Mouse (Mus musculus): Measurements from ENCODE around the gene Acsbg2. TPM values are rescaled to one million over a fixed set of nuclear protein-coding genes. Genes with fewer than 3 reads are reported as not detected.
"Not testable (repeated sequence)": the region's sequence is repeated elsewhere in the genome, so short reads cannot be mapped to it uniquely, and the experiment has no call there.

Gene Acsbg2
- polyA plus RNA-seq (2014; fragmentation: Nextera tagmentation; extraction: Ambion mirVana), result not detected in 2 replicates

DNA sequence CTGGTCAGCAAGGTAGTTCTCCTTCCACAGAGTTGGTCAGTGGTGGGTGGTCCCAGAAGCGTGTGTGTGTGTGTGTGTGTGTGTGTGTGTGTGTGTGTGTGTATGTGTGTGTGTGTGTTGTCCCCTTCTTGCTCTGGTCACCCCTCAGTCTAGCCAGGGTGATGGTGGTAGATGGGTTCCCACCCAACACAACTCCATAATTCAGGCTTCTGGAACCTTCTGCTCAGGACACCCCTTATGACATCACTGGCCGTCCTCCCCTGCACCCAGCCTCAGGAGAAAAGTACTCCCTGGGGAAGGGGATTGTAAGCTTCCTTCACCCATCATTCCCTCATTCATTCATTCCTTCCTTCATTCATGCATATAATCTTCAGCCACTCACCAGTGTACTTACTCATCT lies at the start of gene Acsbg2:
Gene Acsbg2 (minus strand): TSS at position 211 of the 400 bp plus-strand sequence.
- H3K4me2 ChIP-seq (ENCODE audit: low read depth, low read length), result no peak within 1 kb of the TSS
- no peak for ATAC-seq (ENCODE audit: low read depth)
- no peaks in the 10 kb centered on the region for H3K27me3 ChIP-seq (ENCODE audit: control insufficient read depth, insufficient read depth, low read length)
- 92% methylated on average over 2 of the region's 2 CpGs for WGBS
- H3K9ac ChIP-seq (replicated peaks; ENCODE audit: low read depth, low read length), result no peak within 1 kb of the TSS
- H3K27ac ChIP-seq (ENCODE audit: low read depth, low read length), result no peak within 1 kb of the TSS
- no peaks in the 10 kb centered on the region for H3K36me3 ChIP-seq (ENCODE audit: control insufficient read depth, insufficient read depth, low read length)
- H3K9me3 ChIP-seq (ENCODE audit: control insufficient read depth, low read length), result no peaks in the 10 kb centered on the region
- H3K4me1 ChIP-seq (ENCODE audit: control insufficient read depth, insufficient read depth, low read length), result no peaks in the 10 kb centered on the region
- no peak within 1 kb of the TSS for H3K4me3 ChIP-seq (ENCODE audit: low read depth, low read length)

DNA sequence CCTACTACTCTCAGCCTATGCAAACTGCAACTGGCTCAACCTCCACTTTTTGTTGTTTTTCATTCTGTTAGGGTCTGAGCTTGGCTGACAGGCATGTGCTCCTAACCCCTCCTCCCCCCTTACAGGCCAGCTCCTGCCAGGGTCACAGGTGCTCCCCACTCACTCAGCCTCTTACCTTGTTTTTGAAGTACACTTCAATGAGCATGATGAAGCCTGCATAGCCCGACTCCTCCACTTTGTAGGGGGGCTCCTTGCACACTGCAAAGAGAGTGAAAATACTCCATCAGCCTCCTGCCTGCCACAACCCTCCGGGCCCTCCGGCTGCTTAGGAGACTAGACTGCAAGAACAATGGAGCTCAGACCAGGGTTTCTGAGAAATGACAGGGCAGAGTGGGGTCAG lies 45.5 kb upstream of the Acsbg2 start:
- WGBS, result 89% methylated on average over 3 of the region's 3 CpGs
- no peak for ATAC-seq (ENCODE audit: low read depth)
- H3K27ac ChIP-seq (ENCODE audit: low read depth, low read length), result no peak overlapping the region
- H3K9ac ChIP-seq (replicated peaks; ENCODE audit: low read depth, low read length), result no peak overlapping the region
- peaks cover 34% of the 10 kb centered on the region for H3K36me3 ChIP-seq (ENCODE audit: control insufficient read depth, insufficient read depth, low read length)
- H3K4me1 ChIP-seq (ENCODE audit: control insufficient read depth, insufficient read depth, low read length), result no peaks in the 10 kb centered on the region
- no peaks in the 10 kb centered on the region for H3K9me3 ChIP-seq (ENCODE audit: control insufficient read depth, low read length)
- no peaks in the 10 kb centered on the region for H3K27me3 ChIP-seq (ENCODE audit: control insufficient read depth, insufficient read depth, low read length)
- H3K4me2 ChIP-seq (ENCODE audit: low read depth, low read length), result no peak overlapping the region
- no peak overlapping the region for H3K4me3 ChIP-seq (ENCODE audit: low read depth, low read length)

DNA sequence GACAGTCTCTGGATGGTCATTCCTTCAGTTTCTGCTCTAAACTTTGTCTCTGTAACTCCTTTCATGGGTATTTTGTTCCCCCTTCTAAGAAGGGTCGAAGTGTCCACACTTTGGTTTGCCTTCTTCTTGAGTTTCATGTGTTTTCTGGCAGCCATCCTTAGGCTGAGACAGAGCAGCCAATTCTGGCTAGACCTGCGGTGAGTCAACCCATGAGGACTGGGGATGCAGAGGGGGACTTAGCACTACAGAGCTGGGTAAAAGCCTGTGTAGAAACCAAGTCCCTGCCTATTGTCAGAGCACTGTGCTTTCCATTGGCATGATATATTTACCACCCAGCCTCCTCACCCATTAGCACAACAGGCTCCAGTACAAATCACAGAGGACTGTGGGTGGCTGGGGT lies 42.9 kb upstream of the Acsbg2 start:
- no peak for ATAC-seq (ENCODE audit: low read depth)
- no peak overlapping the region for H3K9ac ChIP-seq (replicated peaks; ENCODE audit: low read depth, low read length)
- no peak overlapping the region for H3K4me2 ChIP-seq (ENCODE audit: low read depth, low read length)
- no peak overlapping the region for H3K4me3 ChIP-seq (ENCODE audit: low read depth, low read length)
- H3K9me3 ChIP-seq (ENCODE audit: control insufficient read depth, low read length), result no peaks in the 10 kb centered on the region
- peaks cover 34% of the 10 kb centered on the region for H3K36me3 ChIP-seq (ENCODE audit: control insufficient read depth, insufficient read depth, low read length)
- 98% methylated on average over 2 of the region's 2 CpGs for WGBS
- no peaks in the 10 kb centered on the region for H3K27me3 ChIP-seq (ENCODE audit: control insufficient read depth, insufficient read depth, low read length)
- H3K4me1 ChIP-seq (ENCODE audit: control insufficient read depth, insufficient read depth, low read length), result no peaks in the 10 kb centered on the region
- no peak overlapping the region for H3K27ac ChIP-seq (ENCODE audit: low read depth, low read length)

GRCm38 (mm10) chr17:56913444-56913843 lies 39.2 kb upstream of the Acsbg2 start:
- H3K4me2 ChIP-seq (ENCODE audit: low read depth, low read length), result no peak overlapping the region
- H3K9me3 ChIP-seq (ENCODE audit: control insufficient read depth, low read length), result no peaks in the 10 kb centered on the region
- no peak overlapping the region for H3K4me3 ChIP-seq (ENCODE audit: low read depth, low read length)
- no peak overlapping the region for H3K9ac ChIP-seq (replicated peaks; ENCODE audit: low read depth, low read length)
- H3K27ac ChIP-seq (ENCODE audit: low read depth, low read length), result no peak overlapping the region
- ATAC-seq (ENCODE audit: low read depth), result no peak
- H3K27me3 ChIP-seq (ENCODE audit: control insufficient read depth, insufficient read depth, low read length), result no peaks in the 10 kb centered on the region
- peaks cover 12% of the 10 kb centered on the region for H3K36me3 ChIP-seq (ENCODE audit: control insufficient read depth, insufficient read depth, low read length)
- no peaks in the 10 kb centered on the region for H3K4me1 ChIP-seq (ENCODE audit: control insufficient read depth, insufficient read depth, low read length)

DNA sequence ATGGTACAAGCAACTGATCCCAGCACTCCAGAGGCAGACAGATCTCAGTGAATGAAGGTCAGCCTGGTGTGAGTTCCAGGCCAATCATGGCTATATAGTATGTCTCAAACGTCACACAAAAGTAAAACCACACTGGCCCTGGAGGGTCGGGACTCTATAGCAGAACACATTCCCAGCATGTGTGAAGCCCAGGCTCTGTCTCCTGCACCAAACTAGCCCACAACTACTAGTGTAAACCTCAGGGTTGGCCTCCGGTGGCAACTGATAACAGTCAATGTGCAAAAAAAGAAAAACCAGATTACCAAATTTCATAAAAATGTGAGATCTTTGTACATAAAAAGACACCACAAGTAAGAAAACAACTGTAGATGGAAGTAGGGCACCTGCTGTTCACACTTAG lies 38.8 kb upstream of the Acsbg2 start:
- no peak overlapping the region for H3K4me2 ChIP-seq (ENCODE audit: low read depth, low read length)
- H3K4me3 ChIP-seq (ENCODE audit: low read depth, low read length), result no peak overlapping the region
- 95% methylated on average over 3 of the region's 3 CpGs for WGBS
- no peak for ATAC-seq (ENCODE audit: low read depth)
- H3K36me3 ChIP-seq (ENCODE audit: control insufficient read depth, insufficient read depth, low read length), result peaks cover 12% of the 10 kb centered on the region
- H3K27ac ChIP-seq (ENCODE audit: low read depth, low read length), result no peak overlapping the region
- no peak overlapping the region for H3K9ac ChIP-seq (replicated peaks; ENCODE audit: low read depth, low read length)
- H3K9me3 ChIP-seq (ENCODE audit: control insufficient read depth, low read length), result no peaks in the 10 kb centered on the region
- H3K4me1 ChIP-seq (ENCODE audit: control insufficient read depth, insufficient read depth, low read length), result no peaks in the 10 kb centered on the region
- H3K27me3 ChIP-seq (ENCODE audit: control insufficient read depth, insufficient read depth, low read length), result no peaks in the 10 kb centered on the region

DNA sequence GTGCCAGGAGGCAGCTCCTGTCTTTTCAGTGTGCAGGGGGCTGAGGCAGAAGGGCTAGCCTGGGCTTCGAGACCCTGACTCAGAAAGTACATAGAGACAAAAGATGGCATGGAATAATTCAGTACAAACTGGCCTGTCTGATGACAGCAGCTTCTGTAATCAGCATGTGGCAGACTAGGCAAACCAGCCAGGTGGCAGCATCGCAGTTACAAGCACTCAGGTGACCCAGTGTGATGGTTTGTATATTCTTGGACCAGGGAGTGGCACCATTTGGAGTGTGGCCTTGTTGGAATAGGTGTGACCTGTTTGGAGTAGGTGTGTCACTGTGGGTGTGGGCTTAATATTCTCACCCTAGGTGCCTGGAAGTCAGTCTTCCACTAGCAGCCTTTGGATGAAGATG lies 35.5 kb upstream of the Acsbg2 start:
- not testable (repeated sequence) for H3K36me3 ChIP-seq (ENCODE audit: control insufficient read depth, insufficient read depth, low read length); H3K27me3 ChIP-seq (ENCODE audit: control insufficient read depth, insufficient read depth, low read length); H3K9ac ChIP-seq (replicated peaks; ENCODE audit: low read depth, low read length); H3K4me1 ChIP-seq (ENCODE audit: control insufficient read depth, insufficient read depth, low read length); H3K27ac ChIP-seq (ENCODE audit: low read depth, low read length); H3K4me3 ChIP-seq (ENCODE audit: low read depth, low read length); H3K4me2 ChIP-seq (ENCODE audit: low read depth, low read length); ATAC-seq (ENCODE audit: low read depth); H3K9me3 ChIP-seq (ENCODE audit: control insufficient read depth, low read length)
- 91% methylated on average over 2 of the region's 2 CpGs for WGBS

- WGBS, result 87% methylated on average over 9 of the region's 9 CpGs
- H3K36me3 ChIP-seq (ENCODE audit: control insufficient read depth, insufficient read depth, low read length), result peaks cover 10% of the 10 kb centered on the region
- no peak for ATAC-seq (ENCODE audit: low read depth)
- H3K4me2 ChIP-seq (ENCODE audit: low read depth, low read length), result no peak overlapping the region
- no peak overlapping the region for H3K9ac ChIP-seq (replicated peaks; ENCODE audit: low read depth, low read length)
- H3K27ac ChIP-seq (ENCODE audit: low read depth, low read length), result no peak overlapping the region
- H3K4me1 ChIP-seq (ENCODE audit: control insufficient read depth, insufficient read depth, low read length), result no peaks in the 10 kb centered on the region
- H3K27me3 ChIP-seq (ENCODE audit: control insufficient read depth, insufficient read depth, low read length), result no peaks in the 10 kb centered on the region
- no peak overlapping the region for H3K4me3 ChIP-seq (ENCODE audit: low read depth, low read length)
- no peaks in the 10 kb centered on the region for H3K9me3 ChIP-seq (ENCODE audit: control insufficient read depth, low read length)
Measured at GRCm38 (mm10) chr17:56907887-56908286, 33.6 kb upstream of the Acsbg2 start.

DNA sequence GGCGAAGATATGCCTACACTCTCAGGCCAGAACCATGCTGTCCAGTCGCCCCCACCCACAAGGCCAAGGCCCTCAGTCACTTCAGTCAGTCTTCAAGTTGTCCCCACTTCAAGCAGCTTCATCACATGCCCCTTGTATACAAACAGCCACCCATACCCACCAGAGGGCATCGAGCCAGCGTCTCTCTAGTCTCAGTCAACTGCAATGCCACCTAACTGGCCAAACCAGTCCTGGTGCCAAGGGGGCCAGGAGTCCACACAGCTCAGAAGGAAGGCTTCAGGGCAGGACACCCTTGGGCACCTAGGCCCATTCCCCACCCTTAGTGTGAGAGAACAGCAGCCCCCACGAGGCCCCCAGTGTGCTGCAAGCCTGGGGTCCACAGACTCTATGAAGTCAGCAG lies 32.8 kb upstream of the Acsbg2 start:
- H3K27me3 ChIP-seq (ENCODE audit: control insufficient read depth, insufficient read depth, low read length), result no peaks in the 10 kb centered on the region
- no peak overlapping the region for H3K27ac ChIP-seq (ENCODE audit: low read depth, low read length)
- no peaks in the 10 kb centered on the region for H3K9me3 ChIP-seq (ENCODE audit: control insufficient read depth, low read length)

GRCm38 (mm10) chr17:56906166-56906565 lies 31.9 kb upstream of the Acsbg2 start:
- Histone ChIP-seq H3K4me1 (ENCODE audit: control insufficient read depth, insufficient read depth, low read length) (no peaks in the 10 kb centered on the region), H3K36me3 (ENCODE audit: control insufficient read depth, insufficient read depth, low read length) (peaks cover 26% of the 10 kb centered on the region), H3K27me3 (ENCODE audit: control insufficient read depth, insufficient read depth, low read length) (no peaks in the 10 kb centered on the region), H3K4me3 (ENCODE audit: low read depth, low read length) (no peak overlapping the region), H3K4me2 (ENCODE audit: low read depth, low read length) (no peak overlapping the region), H3K9ac (replicated peaks; ENCODE audit: low read depth, low read length) (no peak overlapping the region), H3K9me3 (ENCODE audit: control insufficient read depth, low read length) (no peaks in the 10 kb centered on the region), H3K27ac (ENCODE audit: low read depth, low read length) (no peak overlapping the region)
- ATAC-seq (ENCODE audit: low read depth), result no peak
- WGBS, result 92% methylated on average over 3 of the region's 3 CpGs

More for the DNA sequence above, 32.8 kb upstream of the Acsbg2 start:
- 92% methylated on average over 5 of the region's 5 CpGs for WGBS
- Histone ChIP-seq H3K36me3 (ENCODE audit: control insufficient read depth, insufficient read depth, low read length) (peaks cover 18% of the 10 kb centered on the region), H3K4me2 (ENCODE audit: low read depth, low read length) (no peak overlapping the region), H3K4me1 (ENCODE audit: control insufficient read depth, insufficient read depth, low read length) (no peaks in the 10 kb centered on the region), H3K9ac (replicated peaks; ENCODE audit: low read depth, low read length) (no peak overlapping the region), H3K4me3 (ENCODE audit: low read depth, low read length) (no peak overlapping the region)
- ATAC-seq (ENCODE audit: low read depth), result no peak

DNA sequence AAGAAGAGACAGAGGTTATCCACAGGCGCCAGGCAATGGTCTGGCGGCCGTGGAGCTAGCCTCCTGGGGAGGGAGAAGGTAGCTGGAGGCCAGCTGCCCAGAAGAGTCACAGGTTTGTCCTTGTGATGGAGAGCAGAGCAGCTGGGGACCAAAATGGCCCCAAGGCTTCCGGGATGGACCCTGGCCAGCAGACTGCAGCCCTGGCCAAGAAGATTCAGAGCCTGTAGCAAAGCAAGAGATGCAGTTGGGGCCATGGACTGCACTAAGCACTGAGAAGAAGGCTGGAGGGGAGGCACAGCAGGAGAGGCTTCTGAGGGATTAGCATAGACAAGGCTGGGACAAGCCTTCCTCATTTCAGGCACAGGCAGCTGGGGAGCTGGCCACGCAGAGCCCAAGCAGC lies 28.5 kb upstream of the Acsbg2 start:
- H3K4me1 ChIP-seq (ENCODE audit: control insufficient read depth, insufficient read depth, low read length), result 0 out of 2 replicates have a peak, but pooled peaks cover 8% of the 10 kb centered on the region
- H3K27me3 ChIP-seq (ENCODE audit: control insufficient read depth, insufficient read depth, low read length), result no peaks in the 10 kb centered on the region
- no peak for ATAC-seq (ENCODE audit: low read depth)
- peaks cover 44% of the 10 kb centered on the region for H3K36me3 ChIP-seq (ENCODE audit: control insufficient read depth, insufficient read depth, low read length)
- no peak overlapping the region for H3K9ac ChIP-seq (replicated peaks; ENCODE audit: low read depth, low read length)
- 85% methylated on average over 5 of the region's 5 CpGs for WGBS
- H3K4me2 ChIP-seq (ENCODE audit: low read depth, low read length), result no peak overlapping the region
- no peak overlapping the region for H3K4me3 ChIP-seq (ENCODE audit: low read depth, low read length)
- H3K27ac ChIP-seq (ENCODE audit: low read depth, low read length), result no peak overlapping the region
- H3K9me3 ChIP-seq (ENCODE audit: control insufficient read depth, low read length), result no peaks in the 10 kb centered on the region

All from neural tube, embryonic 14.5 days (tissue).